Mouse (Mus musculus) heart, embryonic 10.5 days (tissue): ENCODE data around the gene Gm20388. TPM values are rescaled to one million over a fixed set of nuclear protein-coding genes. Genes with fewer than 3 reads are reported as not detected.

Experiments used
- DNase-seq: peaks from one replicate; pipeline ENCODE4 v3.0.0-alpha.2; 2017; ENCODE audit warnings: low spot score
- H3K27ac ChIP-seq: fragments of 300-500 bp; sonication (generic); 2 replicates; pipeline ENCODE4 v1.5.1; 2016; ENCODE audit warnings: mild to moderate bottlenecking
- H3K27me3 ChIP-seq: fragments of 300-500 bp; sonication (generic); 2 replicates; pipeline ENCODE4 v1.6.1; 2016; ENCODE audit warnings: mild to moderate bottlenecking; ENCODE audit not compliant: poor library complexity, insufficient read depth, severe bottlenecking
- H3K36me3 ChIP-seq: fragments of 300-500 bp; sonication (generic); 2 replicates; pipeline ENCODE4 v1.6.1; 2016; ENCODE audit warnings: mild to moderate bottlenecking, moderate library complexity
- H3K4me1 ChIP-seq: fragments of 300-500 bp; sonication (generic); 2 replicates; pipeline ENCODE4 v1.6.1; 2016; ENCODE audit warnings: mild to moderate bottlenecking
- H3K4me3 ChIP-seq: fragments of 300-500 bp; sonication (generic); 2 replicates; pipeline ENCODE4 v1.5.1; 2016; ENCODE audit warnings: mild to moderate bottlenecking, moderate library complexity
- H3K9me3 ChIP-seq: fragments of 300-500 bp; sonication (generic); 2 replicates; pipeline ENCODE4 v1.6.1; 2016; ENCODE audit warnings: mild to moderate bottlenecking, moderate library complexity
- WGBS: fragments of 180-500 bp; shearing (Covaris S2); methylation state at CpG from one replicate; pipeline ENCODE4 v1.1.7; 2016; 5-methylcytosine and 5-hydroxymethylcytosine counted together
- polyA plus RNA-seq: library from polyadenylated mRNA; unstranded; fragments of >200 nt; fragmentation: Nextera tagmentation; extraction: Ambion mirVana; gene quantifications from 2 replicates; pipeline ENCODE4 v1.2.1, GENCODE M21; 2016

Gene Gm20388
- polyA plus RNA-seq, 1 experiment from 2014 or later = 4.5 TPM

- WGBS = 77% methylated on average over 16 of the region's 16 CpGs
- Histone ChIP-seq H3K4me3 (no peak overlapping the region), H3K4me1 (peaks cover 18% of the 10 kb centered on the region; the same call in 1 of the 2 replicates), H3K27ac (no peak overlapping the region), H3K36me3 (no peaks in the 10 kb centered on the region), H3K9me3 (no peaks in the 10 kb centered on the region), H3K27me3 (peaks cover 21% of the 10 kb centered on the region)
- no peak for DNase-seq
Observed at GRCm38 (mm10) chr8:123791101-123791844, 3880.6 kb downstream of the Gm20388 start.

DNA sequence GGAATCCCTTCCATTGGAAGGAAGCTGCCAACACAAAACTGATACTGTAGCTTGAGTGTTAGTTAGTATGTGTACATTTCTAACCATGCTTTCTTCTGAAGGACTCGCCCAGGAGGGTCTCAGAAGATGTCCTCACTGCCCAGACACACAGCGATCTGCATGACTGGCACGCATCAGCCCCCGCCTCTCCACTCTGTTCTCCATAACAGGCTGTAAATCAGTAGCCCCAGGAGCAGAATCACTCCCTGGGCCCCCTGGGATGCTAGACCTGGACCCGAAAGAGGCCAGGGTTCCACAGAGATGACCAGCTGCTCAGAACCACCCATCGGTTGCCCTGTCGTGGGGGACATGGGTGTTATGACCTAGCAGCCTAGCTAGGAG lies 3881.2 kb downstream of the Gm20388 start:
- Histone ChIP-seq H3K9me3 (no peaks in the 10 kb centered on the region), H3K4me1 (peaks cover 18% of the 10 kb centered on the region; the same call in 1 of the 2 replicates), H3K27ac (no peak overlapping the region), H3K4me3 (no peak overlapping the region), H3K36me3 (no peaks in the 10 kb centered on the region), H3K27me3 (peaks cover 15% of the 10 kb centered on the region)
- DNase-seq = no peak
- 82% methylated on average over 7 of the region's 7 CpGs for WGBS

- Histone ChIP-seq H3K4me3 (no peak overlapping the region), H3K4me1 (0 out of 2 replicates have a peak, but pooled peaks cover 11% of the 10 kb centered on the region), H3K9me3 (no peaks in the 10 kb centered on the region), H3K27me3 (peaks cover 14% of the 10 kb centered on the region; the same call in 1 of the 2 replicates), H3K36me3 (no peaks in the 10 kb centered on the region), H3K27ac (no peak overlapping the region)
- no peak for DNase-seq
- 52% methylated on average over 10 of the region's 10 CpGs for WGBS
Observed at GRCm38 (mm10) chr8:123793900-123794299, 3883.3 kb downstream of the Gm20388 start.

- Histone ChIP-seq H3K9me3 (no peaks in the 10 kb centered on the region), H3K4me1 (0 out of 2 replicates have a peak, but pooled peaks cover 11% of the 10 kb centered on the region), H3K4me3 (no peak overlapping the region), H3K27me3 (peaks cover 9% of the 10 kb centered on the region; the same call in 1 of the 2 replicates), H3K27ac (no peak overlapping the region), H3K36me3 (no peaks in the 10 kb centered on the region)
- WGBS = 75% methylated on average over 4 of the region's 4 CpGs
- no peak for DNase-seq
Observed at GRCm38 (mm10) chr8:123794766-123795165, 3884.1 kb downstream of the Gm20388 start.

GRCm38 (mm10) chr8:123796758-123797157 lies 3886.1 kb downstream of the Gm20388 start:
- H3K9me3 ChIP-seq = no peaks in the 10 kb centered on the region; the same call in 1 of the 2 replicates
- DNase-seq = no peak
- H3K4me1 ChIP-seq = 0 out of 2 replicates have a peak, but pooled peaks cover 2% of the 10 kb centered on the region
- WGBS = 39% methylated on average over 4 of the region's 4 CpGs
- no peak overlapping the region for H3K27ac ChIP-seq
- H3K27me3 ChIP-seq = peaks cover 2% of the 10 kb centered on the region; the same call in 1 of the 2 replicates
- no peaks in the 10 kb centered on the region for H3K36me3 ChIP-seq
- no peak overlapping the region for H3K4me3 ChIP-seq

GRCm38 (mm10) chr8:123797928-123798327 lies 3887.3 kb downstream of the Gm20388 start:
- no peak for DNase-seq
- Histone ChIP-seq H3K4me3 (no peak overlapping the region), H3K27ac (no peak overlapping the region), H3K4me1 (no peaks in the 10 kb centered on the region), H3K27me3 (no peaks in the 10 kb centered on the region), H3K36me3 (no peaks in the 10 kb centered on the region), H3K9me3 (no peaks in the 10 kb centered on the region; the same call in 1 of the 2 replicates)
- WGBS = 79% methylated on average over 15 of the region's 15 CpGs

GRCm38 (mm10) chr8:123799434-123799833 lies 3888.8 kb downstream of the Gm20388 start:
- 79% methylated on average over 6 of the region's 6 CpGs for WGBS
- no peak overlapping the region for H3K4me3 ChIP-seq

DNA sequence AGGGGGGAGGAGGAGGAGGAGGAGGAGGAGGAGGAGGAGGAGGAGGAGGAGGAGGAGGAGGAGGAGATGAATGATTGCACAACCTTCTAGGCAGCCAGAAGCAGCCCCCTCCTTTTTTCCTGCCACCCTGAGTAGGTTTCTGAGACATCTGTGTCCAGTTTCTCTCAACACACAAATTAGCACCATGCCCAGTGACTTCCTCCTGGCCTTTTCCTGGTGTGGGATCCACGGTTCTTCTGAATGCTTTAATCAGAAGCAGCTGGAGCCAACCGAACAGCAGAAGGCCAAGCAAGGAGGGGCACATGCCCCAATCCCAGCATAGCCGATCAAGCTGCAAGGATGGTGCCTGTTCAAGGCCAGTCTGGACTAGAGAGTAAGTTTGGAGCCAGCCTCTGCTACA lies 3889.2 kb downstream of the Gm20388 start:
- Histone ChIP-seq H3K9me3 (no peaks in the 10 kb centered on the region; the same call in 1 of the 2 replicates), H3K4me3 (no peak overlapping the region), H3K27ac (no peak overlapping the region), H3K36me3 (no peaks in the 10 kb centered on the region), H3K27me3 (no peaks in the 10 kb centered on the region), H3K4me1 (peaks cover under 1% of the 10 kb centered on the region; the same call in 1 of the 2 replicates)
- no peak for DNase-seq
- WGBS = 64% methylated on average over 3 of the region's 3 CpGs

More at GRCm38 (mm10) chr8:123799434-123799833, 3888.8 kb downstream of the Gm20388 start:
- no peak for DNase-seq
- Histone ChIP-seq H3K36me3 (no peaks in the 10 kb centered on the region), H3K9me3 (no peaks in the 10 kb centered on the region; the same call in 1 of the 2 replicates), H3K27me3 (no peaks in the 10 kb centered on the region), H3K4me1 (no peaks in the 10 kb centered on the region), H3K27ac (no peak overlapping the region)

DNA sequence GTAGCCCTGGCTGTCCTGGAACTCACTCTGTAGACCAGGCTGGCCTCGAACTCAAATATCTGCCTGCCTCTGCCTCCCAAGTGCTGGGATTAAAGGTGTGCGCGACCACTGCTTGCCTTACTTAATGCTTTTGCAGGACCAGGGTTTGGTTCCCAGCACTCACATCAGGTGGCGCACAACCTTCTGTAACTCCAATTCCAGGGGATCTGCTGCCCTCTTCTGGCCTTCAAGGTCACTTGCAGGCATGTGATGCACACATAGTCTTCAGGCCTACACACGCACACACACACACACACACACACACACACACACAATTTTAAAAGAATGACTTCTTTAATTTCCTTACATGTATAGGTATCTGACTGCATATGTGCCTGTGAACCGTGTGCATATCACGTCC lies 3890.2 kb downstream of the Gm20388 start:
- no peak overlapping the region for H3K4me3 ChIP-seq
- no peaks in the 10 kb centered on the region; the same call in 1 of the 2 replicates for H3K9me3 ChIP-seq
- WGBS = 86% methylated on average over 7 of the region's 7 CpGs
- no peak for DNase-seq
- H3K36me3 ChIP-seq = no peaks in the 10 kb centered on the region
- H3K4me1 ChIP-seq = peaks cover 10% of the 10 kb centered on the region
- H3K27ac ChIP-seq = no peak overlapping the region
- H3K27me3 ChIP-seq = no peaks in the 10 kb centered on the region

- no peaks in the 10 kb centered on the region; the same call in 1 of the 2 replicates for H3K9me3 ChIP-seq
- no peak for DNase-seq
- no peaks in the 10 kb centered on the region for H3K36me3 ChIP-seq
- H3K27ac ChIP-seq = no peak overlapping the region
- H3K27me3 ChIP-seq = no peaks in the 10 kb centered on the region
- H3K4me1 ChIP-seq = peaks cover 14% of the 10 kb centered on the region
- WGBS = 78% methylated on average over 2 of the region's 2 CpGs
- H3K4me3 ChIP-seq = no peak overlapping the region
Observed at GRCm38 (mm10) chr8:123801538-123801937, 3890.9 kb downstream of the Gm20388 start.

DNA sequence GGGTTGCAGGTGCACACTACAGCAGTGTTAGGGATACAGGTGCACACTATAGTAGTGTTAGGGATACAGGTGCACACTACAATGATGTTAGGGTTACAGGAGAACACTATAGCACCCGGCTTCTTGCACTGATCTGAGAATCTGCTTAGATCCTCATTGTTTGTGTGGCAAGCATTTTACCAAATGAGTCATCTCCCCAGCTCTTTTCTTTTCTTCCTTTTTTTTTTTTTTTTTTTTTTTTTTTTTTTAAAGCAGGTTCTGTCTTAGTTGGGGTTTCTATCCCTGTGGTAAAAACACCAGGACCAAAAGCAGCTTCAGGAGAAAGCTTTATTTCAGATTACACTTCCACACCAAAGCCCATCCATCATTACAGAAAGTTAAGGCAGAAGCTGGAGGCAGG lies 3893.0 kb downstream of the Gm20388 start:
- peaks cover 27% of the 10 kb centered on the region for H3K4me1 ChIP-seq
- H3K27me3 ChIP-seq = no peaks in the 10 kb centered on the region
- H3K4me3 ChIP-seq = no peak overlapping the region
- WGBS = 76% methylated on average over 1 of the region's 1 CpGs
- DNase-seq = no peak
- H3K9me3 ChIP-seq = no peaks in the 10 kb centered on the region; the same call in 1 of the 2 replicates
- H3K36me3 ChIP-seq = no peaks in the 10 kb centered on the region
- no peak overlapping the region for H3K27ac ChIP-seq

- DNase-seq = no peak
- Histone ChIP-seq H3K36me3 (no peaks in the 10 kb centered on the region), H3K4me1 (peaks cover 31% of the 10 kb centered on the region), H3K9me3 (no peaks in the 10 kb centered on the region; the same call in 1 of the 2 replicates), H3K27ac (no peak overlapping the region), H3K27me3 (no peaks in the 10 kb centered on the region), H3K4me3 (no peak overlapping the region)
- 85% methylated on average over 7 of the region's 7 CpGs for WGBS
Observed at GRCm38 (mm10) chr8:123804586-123804985, 3893.9 kb downstream of the Gm20388 start.

DNA sequence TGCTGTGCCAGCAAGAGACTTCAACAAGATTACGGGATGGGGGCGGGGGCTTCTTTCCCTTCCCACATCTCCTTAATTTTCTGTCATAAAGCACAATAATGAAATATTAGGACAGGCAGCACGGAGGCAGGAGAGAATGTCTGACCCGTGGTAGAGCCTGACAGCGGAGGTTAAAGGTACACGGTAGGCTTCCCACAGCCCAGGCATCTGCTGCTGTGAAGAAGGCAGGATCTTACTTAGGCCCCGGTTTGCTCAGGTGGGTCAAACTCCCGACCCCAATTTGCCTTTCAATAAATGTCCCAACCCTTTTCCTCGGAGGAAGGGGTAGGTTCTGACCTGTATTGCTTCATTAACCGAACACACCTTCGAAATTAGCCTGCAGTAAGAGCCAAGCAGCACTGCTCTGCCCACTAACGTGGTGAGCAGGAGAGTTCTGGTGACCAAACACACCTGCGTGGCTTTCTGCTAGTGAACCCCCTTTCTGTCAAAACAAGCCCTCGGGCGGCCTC lies 3894.6 kb downstream of the Gm20388 start:
- Histone ChIP-seq H3K4me1 (peaks cover 31% of the 10 kb centered on the region), H3K27ac (peak overlapping the region; percentile 95), H3K27me3 (no peaks in the 10 kb centered on the region), H3K4me3 (peak overlapping the region; percentile 93), H3K9me3 (no peaks in the 10 kb centered on the region; the same call in 1 of the 2 replicates), H3K36me3 (no peaks in the 10 kb centered on the region)
- DNase-seq = no peak
- WGBS = 20% methylated on average over 15 of the region's 15 CpGs
